Mouse (Mus musculus) right cerebral cortex, postnatal 25 days (tissue): ENCODE results near the gene Orc1.
A peak's percentile ranks its signal among the peaks of the same experiment; 100 is the strongest.

ENCODE experiments used
- DNase-seq: peaks from one replicate; pipeline ENCODE4 v3.0.0; 2022

Orc1 gene

GRCm38 (mm10) chr4:108578840-108579742 is at the start of gene Orc1, which contains the start of gene Prpf38a:
TSS of gene Orc1 (plus strand) at chr4:108579423.
TSS of gene Prpf38a (minus strand) at chr4:108579336.
- DNase-seq: peak; percentile 97

GRCm38 (mm10) chr4:108539701-108540100 is 39.5 kb upstream of the Orc1 start:
- DNase-seq: no peak

- DNase-seq: no peak
Observed at GRCm38 (mm10) chr4:108565026-108565425, 14.2 kb upstream of the Orc1 start.

GRCm38 (mm10) chr4:108572644-108573043 is 6.6 kb upstream of the Orc1 start:
- DNase-seq: no peak

- DNase-seq: no peak
Observed at GRCm38 (mm10) chr4:108579743-108580411, 654 bp downstream of the Orc1 start.

GRCm38 (mm10) chr4:108593376-108593775 is 14.2 kb downstream of the Orc1 start:
- no peak for DNase-seq

- no peak for DNase-seq
Observed at GRCm38 (mm10) chr4:108595785-108596184, 16.6 kb downstream of the Orc1 start.

GRCm38 (mm10) chr4:108598306-108598705 is 19.1 kb downstream of the Orc1 start:
- no peak for DNase-seq

- no peak for DNase-seq
Observed at GRCm38 (mm10) chr4:108601870-108602269, 22.6 kb downstream of the Orc1 start.

- DNase-seq: no peak
Observed at GRCm38 (mm10) chr4:108608651-108609050, 29.4 kb downstream of the Orc1 start.

- no peak for DNase-seq
Observed at GRCm38 (mm10) chr4:108610935-108611334, 31.7 kb downstream of the Orc1 start.

GRCm38 (mm10) chr4:108618586-108618985 is 39.4 kb downstream of the Orc1 start:
- DNase-seq: no peak

- DNase-seq: no peak
Observed at GRCm38 (mm10) chr4:108619165-108619564, 39.9 kb downstream of the Orc1 start.

- DNase-seq: peak; percentile 95
Observed at GRCm38 (mm10) chr4:108619587-108620341, 40.5 kb downstream of the Orc1 start, which contains the start of gene Cc2d1b. TSS of gene Cc2d1b (plus strand) at chr4:108619940.

GRCm38 (mm10) chr4:108620536-108620935 is 41.3 kb downstream of the Orc1 start:
- no peak for DNase-seq

GRCm38 (mm10) chr4:108621504-108621903 is 42.3 kb downstream of the Orc1 start:
- DNase-seq: no peak

- DNase-seq: no peak
Observed at GRCm38 (mm10) chr4:108627066-108627465, 47.8 kb downstream of the Orc1 start.

GRCm38 (mm10) chr4:108629363-108629880 is 50.2 kb downstream of the Orc1 start:
- no peak for DNase-seq

GRCm38 (mm10) chr4:108630096-108630495 is 50.9 kb downstream of the Orc1 start:
- no peak for DNase-seq

GRCm38 (mm10) chr4:108631616-108632015 is 52.4 kb downstream of the Orc1 start:
- no peak for DNase-seq

- no peak for DNase-seq
Observed at GRCm38 (mm10) chr4:108633703-108634102, 54.5 kb downstream of the Orc1 start.

GRCm38 (mm10) chr4:108634696-108635095 is 55.5 kb downstream of the Orc1 start:
- no peak for DNase-seq

- no peak for DNase-seq
Observed at GRCm38 (mm10) chr4:108635101-108635500, 55.9 kb downstream of the Orc1 start.
